Mouse (Mus musculus) bone marrow, adult 2 months (tissue): ENCODE measurements around the gene Kcnk12. TPM values are rescaled to one million over a fixed set of nuclear protein-coding genes. Genes with fewer than 3 reads are reported as not detected.
A peak's percentile ranks its signal among the peaks of the same experiment; 100 is the strongest.

Experiments
- H3K27ac ChIP-seq: fragments of 200-500 bp; 2 replicates; pipeline ENCODE4 v1.5.1; 2012; ENCODE audit warnings: low read depth, mild to moderate bottlenecking, control low read depth, inconsistent platforms, low read length; ENCODE audit not compliant: control insufficient read depth, poor library complexity, insufficient read depth
- H3K4me1 ChIP-seq: fragments of 200-500 bp; 2 replicates; pipeline ENCODE4 v1.6.1; 2011; ENCODE audit warnings: low read length; ENCODE audit not compliant: control insufficient read depth, insufficient read depth
- H3K4me3 ChIP-seq: fragments of 200-500 bp; replicated peaks from 2 replicates; pipeline ENCODE3; 2011; ENCODE audit warnings: mild to moderate bottlenecking, low read depth, low read length, control low read depth; ENCODE audit not compliant: control insufficient read depth
- CTCF ChIP-seq: fragments of 200-500 bp; IDR thresholded peaks from 2 replicates; pipeline ENCODE4 v1.5.1; 2011; ENCODE audit warnings: low read length, control low read depth; ENCODE audit not compliant: control insufficient read depth, insufficient read depth
- POLR2A ChIP-seq: fragments of 200-500 bp; IDR thresholded peaks from 2 replicates; pipeline ENCODE4 v1.6.1; 2011; ENCODE audit warnings: low read depth, mild to moderate bottlenecking, control low read depth, low read length, borderline replicate concordance; ENCODE audit not compliant: control insufficient read depth
- WGBS: fragments of 180-500 bp; shearing (Covaris S2); methylation state at CpG from one replicate; pipeline ENCODE4 v1.1.7; 2018; 5-methylcytosine and 5-hydroxymethylcytosine counted together
- polyA plus RNA-seq: library from polyadenylated mRNA; stranded (reverse); fragments of >200 nt; gene quantifications from 2 replicates; pipeline ENCODE4 v1.2.4, GENCODE M21; 2011; ENCODE audit warnings: low replicate concordance; ENCODE audit not compliant: missing spikeins, insufficient read depth, insufficient read length

The Kcnk12 gene
- polyA plus RNA-seq, 1 experiment = 1.8 TPM

- H3K4me3 ChIP-seq = peak overlapping the region; percentile 31
- no peak overlapping the region; the same call in 1 of the 2 replicates for H3K27ac ChIP-seq
Observed at GRCm38 (mm10) chr17:87745926-87746888, 51.6 kb downstream of the Kcnk12 start.

GRCm38 (mm10) chr17:87744985-87745925, 52.5 kb downstream of the Kcnk12 start:
- Histone ChIP-seq H3K4me1 (peaks cover 1% of the 10 kb centered on the region), H3K4me3 (no peak overlapping the region), H3K27ac (no peak overlapping the region)
- 72% methylated on average over 32 of the region's 32 CpGs for WGBS
- TF ChIP-seq POLR2A = no peak
- TF ChIP-seq CTCF = no peak

More at GRCm38 (mm10) chr17:87745926-87746888, 51.6 kb downstream of the Kcnk12 start:
- WGBS = 57% methylated on average over 101 of the region's 101 CpGs
- H3K4me1 ChIP-seq = peaks cover 1% of the 10 kb centered on the region
- no peak for TF ChIP-seq CTCF
- no peak for TF ChIP-seq POLR2A

GRCm38 (mm10) chr17:87739835-87740234, 58.0 kb downstream of the Kcnk12 start:
- no peak for TF ChIP-seq POLR2A
- no peak for TF ChIP-seq CTCF
- Histone ChIP-seq H3K4me3 (no peak overlapping the region), H3K4me1 (no peaks in the 10 kb centered on the region), H3K27ac (no peak overlapping the region)
- 39% methylated on average over 1 of the region's 1 CpGs for WGBS

- Histone ChIP-seq H3K4me1 (0 out of 2 replicates have a peak, but pooled peaks cover 2% of the 10 kb centered on the region), H3K4me3 (no peak overlapping the region), H3K27ac (no peak overlapping the region)
- TF ChIP-seq CTCF (no peak), POLR2A (no peak)
- WGBS = 78% methylated on average over 3 of the region's 3 CpGs
Observed at GRCm38 (mm10) chr17:87737144-87737543, 60.6 kb downstream of the Kcnk12 start.

GRCm38 (mm10) chr17:87734471-87734870, 63.3 kb downstream of the Kcnk12 start:
- 87% methylated on average over 8 of the region's 8 CpGs for WGBS
- TF ChIP-seq CTCF (no peak), POLR2A (no peak)
- 0 out of 2 replicates have a peak, but pooled peaks cover 2% of the 10 kb centered on the region for H3K4me1 ChIP-seq
- no peak overlapping the region for H3K27ac ChIP-seq
- H3K4me3 ChIP-seq = no peak overlapping the region

GRCm38 (mm10) chr17:87731962-87732361, 65.8 kb downstream of the Kcnk12 start:
- H3K4me3 ChIP-seq = no peak overlapping the region
- 0 out of 2 replicates have a peak, but pooled peaks cover 2% of the 10 kb centered on the region for H3K4me1 ChIP-seq
- TF ChIP-seq POLR2A (no peak), CTCF (no peak)
- no peak overlapping the region; the same call in 1 of the 2 replicates for H3K27ac ChIP-seq
- 69% methylated on average over 4 of the region's 4 CpGs for WGBS

- no peaks in the 10 kb centered on the region for H3K4me1 ChIP-seq
- TF ChIP-seq POLR2A (no peak), CTCF (no peak)
- no peak overlapping the region for H3K4me3 ChIP-seq
- WGBS = 86% methylated on average over 12 of the region's 12 CpGs
- H3K27ac ChIP-seq = no peak overlapping the region
Observed at GRCm38 (mm10) chr17:87726489-87727356, 71.1 kb downstream of the Kcnk12 start.
